Mouse (Mus musculus) lung, postnatal 14 days (tissue): ENCODE data around the gene Rpa1.

Source experiments
- DNase-seq: peaks from one replicate; pipeline ENCODE4 v3.0.0; 2021

Gene Rpa1

GRCm38 (mm10) chr11:75261016-75261415 is 87.1 kb downstream of the Rpa1 start:
- DNase-seq, result no peak

DNA sequence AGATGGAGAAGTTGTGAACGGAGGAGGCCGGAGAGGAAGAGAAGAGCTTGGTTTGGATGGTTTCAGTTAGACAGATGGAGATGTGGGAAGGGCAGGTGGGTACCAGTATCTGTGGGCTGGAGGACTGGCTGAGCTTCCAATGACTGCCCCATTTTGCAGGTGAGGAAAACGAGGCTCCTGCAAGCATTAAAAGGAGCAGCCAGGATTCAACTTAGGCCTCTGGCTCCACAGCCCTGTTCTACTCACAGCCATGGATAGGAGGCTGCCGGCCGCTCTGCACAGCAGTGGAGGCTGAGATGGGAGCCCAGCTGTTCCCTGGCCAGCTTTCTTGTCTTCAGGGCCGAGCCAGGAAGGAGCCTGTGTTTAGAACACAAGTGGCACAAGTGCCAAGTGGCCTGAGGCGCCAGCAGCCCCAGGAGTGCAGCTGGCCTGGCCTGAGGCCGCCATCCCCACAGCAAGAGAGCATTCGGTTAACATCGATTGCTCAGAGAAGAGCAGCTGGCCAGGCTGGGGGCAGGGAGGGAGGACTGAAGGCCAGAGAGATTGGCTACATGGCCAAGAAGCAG is 88.0 kb downstream of the Rpa1 start:
- DNase-seq, result no peak

- DNase-seq, result no peak
Observed at GRCm38 (mm10) chr11:75259416-75259815, 88.7 kb downstream of the Rpa1 start.

GRCm38 (mm10) chr11:75257056-75257648 is 91.0 kb downstream of the Rpa1 start:
- DNase-seq, result no peak

DNA sequence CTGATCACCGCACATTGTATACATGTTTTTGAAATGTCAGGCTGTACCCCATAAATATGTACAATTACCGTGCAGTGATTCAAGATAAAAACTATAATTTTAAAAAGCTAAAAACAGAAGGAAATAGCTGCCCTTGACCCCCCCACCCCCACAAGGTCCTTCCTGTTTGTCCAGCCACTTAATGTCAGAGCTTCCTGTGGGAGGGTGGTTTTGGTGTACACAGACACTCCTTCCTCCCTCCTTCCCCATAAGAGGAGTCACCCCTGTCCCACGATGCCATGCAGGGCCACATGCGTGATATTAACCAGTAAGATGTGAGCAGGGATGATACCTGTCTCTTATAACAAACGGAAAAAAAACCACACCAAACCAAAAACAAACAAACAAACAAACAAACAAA is 92.8 kb downstream of the Rpa1 start:
- DNase-seq, result no peak

DNA sequence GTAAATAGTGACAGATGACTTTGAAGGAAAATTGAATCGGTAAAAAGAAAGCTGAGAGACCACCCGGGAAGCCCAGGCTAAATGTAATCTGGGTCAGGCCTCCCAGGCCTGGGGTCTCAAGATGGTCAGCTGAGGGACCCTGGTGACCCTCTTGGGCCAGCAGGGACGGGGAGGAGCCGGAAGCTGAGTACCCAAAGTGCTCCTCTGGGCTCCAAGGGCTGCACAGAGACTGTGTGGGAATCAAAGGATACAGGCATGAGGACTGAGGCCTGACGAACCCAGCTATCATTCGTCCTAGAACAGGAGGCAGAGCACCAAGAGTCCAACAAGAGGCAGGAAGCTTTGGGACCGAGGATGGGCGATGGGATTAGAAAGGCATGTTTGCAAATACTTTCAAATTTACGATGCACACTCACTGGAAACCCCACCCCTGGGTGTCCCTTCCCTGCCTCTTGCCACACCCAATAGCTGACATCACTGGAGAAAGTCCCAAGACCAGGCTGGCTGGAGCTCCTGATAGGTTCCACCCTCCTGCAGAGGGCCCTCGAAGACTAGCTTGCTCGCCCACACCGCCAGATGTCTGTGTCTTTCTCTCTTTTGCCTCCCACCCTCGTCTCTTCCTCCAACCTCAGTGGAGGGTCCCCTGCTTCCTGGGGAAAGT is 93.7 kb downstream of the Rpa1 start:
- DNase-seq, result peak; percentile 64

DNA sequence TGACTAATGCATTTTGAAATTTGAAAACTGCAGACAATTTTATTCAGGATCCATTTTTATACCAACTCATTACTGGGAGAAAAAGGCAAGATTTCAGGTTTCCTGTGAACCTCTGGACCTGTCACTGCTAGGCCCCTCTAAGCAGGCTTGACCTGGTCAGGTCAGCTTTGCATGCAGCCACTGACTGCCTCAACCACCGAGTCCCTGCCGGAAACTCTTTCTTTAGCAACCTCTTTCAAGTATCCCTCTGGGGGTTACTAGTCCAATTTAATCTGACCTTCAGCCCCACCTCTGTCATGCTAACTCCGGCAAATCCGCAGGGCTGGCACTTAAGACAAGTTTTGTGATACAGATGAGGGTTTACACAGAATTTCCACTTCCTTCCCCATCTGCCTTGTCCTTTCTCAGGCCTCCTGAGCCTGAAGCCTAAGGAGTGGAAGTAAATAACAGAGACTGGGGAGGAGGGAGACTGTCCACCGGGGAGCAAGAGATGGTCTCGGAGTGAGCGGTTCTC is 96.5 kb downstream of the Rpa1 start:
- no peak for DNase-seq

DNA sequence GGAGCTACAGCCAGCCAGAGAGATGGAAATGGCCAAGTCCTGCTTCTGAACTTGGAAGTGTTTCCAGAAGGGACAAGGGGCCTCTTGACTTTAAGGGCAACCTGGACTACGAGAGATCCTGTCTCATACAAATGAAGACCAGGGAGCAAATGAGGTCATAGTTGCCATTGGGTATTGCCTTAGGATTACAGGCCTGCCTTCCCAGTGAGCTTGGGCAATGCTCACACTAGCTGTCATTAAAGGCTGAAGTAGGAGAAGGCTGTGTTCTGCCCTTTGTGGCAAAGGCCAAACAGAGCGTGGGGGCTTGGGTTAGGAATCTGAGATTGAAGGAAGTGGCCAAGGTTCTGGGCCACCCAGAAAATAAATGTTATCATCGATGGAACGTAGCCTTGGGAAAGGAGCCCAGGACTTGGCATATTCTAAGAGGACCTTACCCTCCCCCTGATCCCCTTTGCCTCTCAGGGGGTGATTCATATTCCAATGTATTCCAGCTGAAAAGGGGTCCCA is 97.1 kb downstream of the Rpa1 start:
- DNase-seq, result no peak

DNA sequence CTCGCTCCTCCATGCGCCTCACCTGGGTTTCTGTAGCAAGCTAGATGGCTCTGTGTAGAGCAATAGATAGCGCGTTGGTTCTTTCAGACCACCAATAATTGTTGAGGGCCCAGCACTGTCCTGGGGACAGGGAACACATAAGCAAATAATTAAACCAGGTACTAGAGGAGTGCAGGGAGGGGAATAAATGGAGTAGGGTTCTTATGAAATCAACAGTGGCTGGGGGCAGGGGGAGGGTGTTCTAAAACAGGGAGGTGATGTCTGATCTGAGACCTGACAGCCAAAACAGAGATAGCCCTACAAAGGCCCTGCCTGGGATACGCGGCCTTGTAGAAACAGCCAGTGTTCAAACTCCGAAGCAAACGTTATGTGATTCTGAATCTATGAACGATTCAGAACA is 98.5 kb downstream of the Rpa1 start:
- DNase-seq, result no peak
